8 mouse cellular contexts compared by ENCODE assay signal in the genomic region with DNA sequence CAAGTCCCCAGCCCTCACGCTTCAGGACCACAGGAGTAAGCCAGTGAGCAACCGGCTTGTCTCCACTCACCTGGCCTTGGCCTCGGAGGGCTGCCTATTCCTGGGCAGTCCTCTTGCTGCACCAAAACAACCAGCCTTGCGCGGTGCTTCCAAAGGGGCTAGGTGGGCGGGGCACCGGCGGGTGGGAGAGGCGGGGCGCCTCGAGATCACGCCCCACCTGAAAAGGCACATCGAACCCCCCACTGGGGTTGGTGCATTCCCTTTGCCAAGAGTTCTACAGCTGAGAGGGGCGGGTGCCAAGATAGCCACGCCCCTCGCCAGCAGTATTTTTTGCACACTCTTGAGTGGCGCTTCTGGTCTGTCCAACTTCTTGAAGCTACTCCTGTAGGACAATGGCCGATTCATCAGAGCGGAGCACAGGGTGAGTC. TPM values are rescaled to one million over a fixed set of nuclear protein-coding genes. Genes with fewer than 3 reads are reported as not detected.
DNase-seq lines count a peak whose midpoint lies in the region; ATAC-seq and TF ChIP-seq lines count a peak whose summit lies in the region.

No protein-coding gene starts in this region.

- H3K9ac ChIP-seq in neural tube, embryonic 11.5 days (ENCODE audit: low read length): no peak overlapping the region
- no peak overlapping the region for H3K9ac ChIP-seq in forebrain, postnatal 0 days
- no peak overlapping the region for H3K9ac ChIP-seq in limb, embryonic 15.5 days
- H3K9ac ChIP-seq in midbrain, embryonic 15.5 days: no peak overlapping the region

- H3K4me3 ChIP-seq in neural tube, embryonic 11.5 days (ENCODE audit: low read depth, low read length): no peak overlapping the region
- peak overlapping the region; percentile 12; the same call in 1 of the 2 replicates for H3K4me3 ChIP-seq in forebrain, postnatal 0 days (ENCODE audit: low read depth, low read length)
- peak overlapping the region; percentile 19 for H3K4me3 ChIP-seq in limb, embryonic 15.5 days
- H3K4me3 ChIP-seq in midbrain, embryonic 15.5 days: peak overlapping the region; percentile 28

- H3K36me3 ChIP-seq in neural tube, embryonic 11.5 days (ENCODE audit: control insufficient read depth, insufficient read depth, low read length): no peaks in the 10 kb centered on the region
- H3K36me3 ChIP-seq in forebrain, postnatal 0 days (ENCODE audit: insufficient read depth): no peaks in the 10 kb centered on the region
- no peaks in the 10 kb centered on the region for H3K36me3 ChIP-seq in limb, embryonic 15.5 days
- no peaks in the 10 kb centered on the region for H3K36me3 ChIP-seq in midbrain, embryonic 15.5 days (replicated peaks)

- DNase-seq in neural tube, embryonic 11.5 days (ENCODE audit: low spot score): peak; percentile 26
- no peak for DNase-seq in neural tube, embryonic 10.5 days (ENCODE audit: extremely low spot score, low spot score)
- no peak for DNase-seq in forebrain, postnatal 0 days
- DNase-seq in gastrocnemius, adult 8-10 months (ENCODE audit: low spot score in 2 of 2): no peak
- no peak for DNase-seq in MN1 (ENCODE audit: low spot score)
- DNase-seq in right cerebral cortex, adult 2 months (ENCODE audit: low spot score in 2 of 2): no peak

- peak overlapping the region; percentile 27; the same call in 1 of the 2 replicates for H3K4me2 ChIP-seq in neural tube, embryonic 11.5 days (ENCODE audit: low read depth)
- peak overlapping the region; percentile 47 for H3K4me2 ChIP-seq in forebrain, postnatal 0 days (ENCODE audit: low read depth)
- peak overlapping the region; percentile 42 for H3K4me2 ChIP-seq in limb, embryonic 15.5 days
- peak overlapping the region; percentile 51 for H3K4me2 ChIP-seq in midbrain, embryonic 15.5 days

- H3K4me1 ChIP-seq in neural tube, embryonic 11.5 days (ENCODE audit: control insufficient read depth, insufficient read depth, low read length): no peaks in the 10 kb centered on the region
- H3K4me1 ChIP-seq in forebrain, postnatal 0 days (ENCODE audit: insufficient read depth): 0 out of 2 replicates have a peak, but pooled peaks cover 6% of the 10 kb centered on the region
- peaks cover 8% of the 10 kb centered on the region for H3K4me1 ChIP-seq in limb, embryonic 15.5 days
- peaks cover 5% of the 10 kb centered on the region for H3K4me1 ChIP-seq in midbrain, embryonic 15.5 days

- no peaks in the 10 kb centered on the region for H3K27me3 ChIP-seq in neural tube, embryonic 11.5 days (ENCODE audit: control insufficient read depth, insufficient read depth, low read length)
- no peaks in the 10 kb centered on the region; the same call in 1 of the 2 replicates for H3K27me3 ChIP-seq in forebrain, postnatal 0 days (ENCODE audit: insufficient read depth, low read length)
- no peaks in the 10 kb centered on the region; the same call in 1 of the 2 replicates for H3K27me3 ChIP-seq in limb, embryonic 15.5 days
- no peaks in the 10 kb centered on the region for H3K27me3 ChIP-seq in midbrain, embryonic 15.5 days (replicated peaks)

- TF ChIP-seq CTCF in forebrain, postnatal 0 days (IDR thresholded peaks at IDR 0.05; ENCODE audit: low read depth): no peak

- no peak overlapping the region for H3K27ac ChIP-seq in neural tube, embryonic 11.5 days (ENCODE audit: low read depth, low read length)
- no peak overlapping the region for H3K27ac ChIP-seq in forebrain, postnatal 0 days (ENCODE audit: low read depth, low read length)
- no peak overlapping the region for H3K27ac ChIP-seq in limb, embryonic 15.5 days
- H3K27ac ChIP-seq in midbrain, embryonic 15.5 days: no peak overlapping the region

- WGBS in neural tube, embryonic 11.5 days: 4% methylated on average over 19 of the region's 19 CpGs
- WGBS in forebrain, postnatal 0 days: 3% methylated on average over 19 of the region's 19 CpGs
- WGBS in limb, embryonic 15.5 days: 6% methylated on average over 19 of the region's 19 CpGs
- 5% methylated on average over 19 of the region's 19 CpGs for WGBS in midbrain, embryonic 15.5 days

- no peaks in the 10 kb centered on the region for H3K9me3 ChIP-seq in neural tube, embryonic 11.5 days (ENCODE audit: control insufficient read depth, low read length)
- no peaks in the 10 kb centered on the region for H3K9me3 ChIP-seq in forebrain, postnatal 0 days (ENCODE audit: low read length)
- no peaks in the 10 kb centered on the region for H3K9me3 ChIP-seq in limb, embryonic 15.5 days
- H3K9me3 ChIP-seq in midbrain, embryonic 15.5 days: no peaks in the 10 kb centered on the region

- no peak; the same call in 1 of the 2 replicates for ATAC-seq in neural tube, embryonic 11.5 days (ENCODE audit: insufficient read depth, low FRiP score, low TSS enrichment)
- ATAC-seq in forebrain, postnatal 0 days: peak; percentile 42; the same call in 1 of the 2 replicates
- no peak for ATAC-seq in limb, embryonic 15.5 days (ENCODE audit: insufficient number of reproducible peaks, low FRiP score, low TSS enrichment, low read depth)
- peak; percentile 61; the same call in 1 of the 2 replicates for ATAC-seq in midbrain, embryonic 15.5 days (replicated peaks)

RNA-seq across cellular contexts. Expression of a gene that starts 16.2 kb away (rescaled TPM):
- 12.3 and 12.4 TPM in 2 replicates for polyA plus RNA-seq in neural tube, embryonic 11.5 days (2014; fragmentation: Nextera tagmentation; extraction: Ambion mirVana)
- 97.2 and 101 TPM in 2 replicates for total RNA-seq in forebrain, postnatal 0 days (2014; rRNA removed)
- polyA plus RNA-seq in forebrain, postnatal 0 days (2015; fragmentation: Nextera tagmentation; extraction: Ambion mirVana): 62.4 and 68.7 TPM in 2 replicates
- 7.7 and 8.9 TPM in 2 replicates for polyA plus RNA-seq in limb, embryonic 15.5 days (2015; fragmentation: Nextera tagmentation; extraction: Ambion mirVana)
- 96.0 and 102 TPM in 2 replicates for polyA plus RNA-seq in midbrain, embryonic 15.5 days (2015; fragmentation: Nextera tagmentation; extraction: Ambion mirVana)
- total RNA-seq in gastrocnemius, adult 8-10 months (2022): under 1 TPM in 2 of 4 experiments, not detected in 2; 0.08 to 0.65 TPM

RNA-seq across cellular contexts. Expression of a gene that starts 40.1 kb away (rescaled TPM):
- 0.33 and 0.59 TPM in 2 replicates for polyA plus RNA-seq in neural tube, embryonic 11.5 days (2014; fragmentation: Nextera tagmentation; extraction: Ambion mirVana)
- 0.24 and 0.92 TPM in 2 replicates for total RNA-seq in forebrain, postnatal 0 days (2014; rRNA removed)
- 0.44 and 0.49 TPM in 2 replicates for polyA plus RNA-seq in forebrain, postnatal 0 days (2015; fragmentation: Nextera tagmentation; extraction: Ambion mirVana)
- polyA plus RNA-seq in limb, embryonic 15.5 days (2015; fragmentation: Nextera tagmentation; extraction: Ambion mirVana): 1.7 and 2.6 TPM in 2 replicates
- polyA plus RNA-seq in midbrain, embryonic 15.5 days (2015; fragmentation: Nextera tagmentation; extraction: Ambion mirVana): 0.27 and 0.36 TPM in 2 replicates
- total RNA-seq in gastrocnemius, adult 8-10 months (2022): 1 to 10 TPM; 1.3 to 1.8 (median 1.5) TPM

RNA-seq across cellular contexts. Expression of a gene that starts 52.7 kb away (rescaled TPM):
- polyA plus RNA-seq in neural tube, embryonic 11.5 days (2014; fragmentation: Nextera tagmentation; extraction: Ambion mirVana): not detected in 2 replicates
- total RNA-seq in forebrain, postnatal 0 days (2014; rRNA removed): 1.6 and 1.8 TPM in 2 replicates
- 0.36 and 1.4 TPM in 2 replicates for polyA plus RNA-seq in forebrain, postnatal 0 days (2015; fragmentation: Nextera tagmentation; extraction: Ambion mirVana)
- polyA plus RNA-seq in limb, embryonic 15.5 days (2015; fragmentation: Nextera tagmentation; extraction: Ambion mirVana): 0.63 and 0.96 TPM in 2 replicates
- polyA plus RNA-seq in midbrain, embryonic 15.5 days (2015; fragmentation: Nextera tagmentation; extraction: Ambion mirVana): 0.37 and 1.5 TPM in 2 replicates
- total RNA-seq in gastrocnemius, adult 8-10 months (2022): under 1 TPM in 1 of 4 experiments, not detected in 3; 0.54 TPM

Comparison
In these comparisons a context has a peak if more than half of its experiments do, and no peak if none do; other contexts are left out.
1. ATAC-seq: peak in forebrain, postnatal 0 days (single experiment) and midbrain, embryonic 15.5 days (single experiment); none in neural tube, embryonic 11.5 days (single experiment) and limb, embryonic 15.5 days (single experiment).
2. Peak in every context shown above with its lines, with median percentiles within 50 percentile points of each other: H3K4me2 ChIP-seq.